Mouse (Mus musculus) liver, embryonic 14.5 days (tissue): ENCODE data around the gene Prrc2b.

Source experiments
- CTCF ChIP-seq: IDR thresholded peaks from 2 replicates; pipeline ENCODE4 v1.5.1; 2016; ENCODE audit warnings: antibody characterized with exemption, low read depth, control low read depth
- EP300 ChIP-seq: IDR thresholded peaks from 2 replicates; pipeline ENCODE4 v1.6.1; 2016; ENCODE audit warnings: antibody characterized with exemption, low read depth

DNA sequence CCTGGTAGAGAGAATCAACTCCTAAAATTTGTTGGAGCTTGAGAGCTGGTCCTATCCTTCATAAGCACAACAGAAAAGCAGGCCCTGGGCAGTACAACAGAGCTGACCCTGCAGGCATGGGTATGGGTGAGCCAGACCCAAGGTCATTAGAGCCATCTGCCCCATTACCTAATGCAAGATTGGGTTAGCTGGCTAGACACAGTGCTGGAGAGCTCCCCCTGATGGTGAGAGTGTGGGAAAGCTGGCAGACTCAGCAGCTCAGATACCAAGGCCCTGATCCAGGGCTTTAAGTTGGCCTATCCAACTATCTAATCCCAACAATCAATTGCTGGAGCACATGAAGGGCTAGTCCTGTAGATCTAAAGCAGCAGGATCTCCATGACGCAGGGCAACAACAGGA is 131.8 kb downstream of the Prrc2b start:
- TF ChIP-seq CTCF, result peak; percentile 91
- TF ChIP-seq EP300, result no peak
